Mouse (Mus musculus): Measurements from ENCODE around the gene Mmp15. TPM values are rescaled to one million over a fixed set of nuclear protein-coding genes. Genes with fewer than 3 reads are reported as not detected.
A peak's percentile ranks its signal among the peaks of the same experiment; 100 is the strongest.

Mmp15 gene
- total RNA-seq, 2 experiments from 2014 or later, result not detected

- no peak for ATAC-seq (ENCODE audit: poor library complexity, severe bottlenecking)
Observed at GRCm38 (mm10) chr8:95336363-95336762, 15.7 kb upstream of the Mmp15 start.

- no peak for ATAC-seq (ENCODE audit: poor library complexity, severe bottlenecking)
Observed at GRCm38 (mm10) chr8:95341721-95342120, 10.3 kb upstream of the Mmp15 start.

- no peak for ATAC-seq (ENCODE audit: poor library complexity, severe bottlenecking)
Observed at GRCm38 (mm10) chr8:95344668-95345067, 7.4 kb upstream of the Mmp15 start.

GRCm38 (mm10) chr8:95346643-95347545, 5.2 kb upstream of the Mmp15 start:
- peak; percentile 58 for ATAC-seq (ENCODE audit: poor library complexity, severe bottlenecking)

GRCm38 (mm10) chr8:95348356-95348755, 3.7 kb upstream of the Mmp15 start:
- no peak for ATAC-seq (ENCODE audit: poor library complexity, severe bottlenecking)

GRCm38 (mm10) chr8:95348811-95349630, 3.0 kb upstream of the Mmp15 start:
- no peak for ATAC-seq (ENCODE audit: poor library complexity, severe bottlenecking)

- no peak for ATAC-seq (ENCODE audit: poor library complexity, severe bottlenecking)
Observed at GRCm38 (mm10) chr8:95351461-95351860, 607 bp upstream of the Mmp15 start.

GRCm38 (mm10) chr8:95352871-95353866, 1.1 kb downstream of the Mmp15 start:
- no peak for ATAC-seq (ENCODE audit: poor library complexity, severe bottlenecking)

GRCm38 (mm10) chr8:95354606-95355005, 2.5 kb downstream of the Mmp15 start:
- ATAC-seq (ENCODE audit: poor library complexity, severe bottlenecking), result no peak

- no peak for ATAC-seq (ENCODE audit: poor library complexity, severe bottlenecking)
Observed at GRCm38 (mm10) chr8:95358550-95359411, 6.7 kb downstream of the Mmp15 start.

- ATAC-seq (ENCODE audit: poor library complexity, severe bottlenecking), result no peak
Observed at GRCm38 (mm10) chr8:95360181-95361015, 8.3 kb downstream of the Mmp15 start.

GRCm38 (mm10) chr8:95361016-95361341, 8.9 kb downstream of the Mmp15 start:
- no peak for ATAC-seq (ENCODE audit: poor library complexity, severe bottlenecking)

GRCm38 (mm10) chr8:95362272-95362671, 10.2 kb downstream of the Mmp15 start:
- ATAC-seq (ENCODE audit: poor library complexity, severe bottlenecking), result no peak

GRCm38 (mm10) chr8:95363849-95364248, 11.8 kb downstream of the Mmp15 start:
- no peak for ATAC-seq (ENCODE audit: poor library complexity, severe bottlenecking)

GRCm38 (mm10) chr8:95369581-95370326, 17.7 kb downstream of the Mmp15 start:
- ATAC-seq (ENCODE audit: poor library complexity, severe bottlenecking), result no peak

GRCm38 (mm10) chr8:95373389-95374002, 21.4 kb downstream of the Mmp15 start:
- no peak for ATAC-seq (ENCODE audit: poor library complexity, severe bottlenecking)

GRCm38 (mm10) chr8:95374429-95374828, 22.4 kb downstream of the Mmp15 start:
- ATAC-seq (ENCODE audit: poor library complexity, severe bottlenecking), result no peak

Data from megakaryocyte, adult 5-6 weeks (primary cell).